Mouse (Mus musculus): ENCODE results near the gene Hoxa6. TPM values are rescaled to one million over a fixed set of nuclear protein-coding genes. Genes with fewer than 3 reads are reported as not detected.
A peak's percentile ranks its signal among the peaks of the same experiment; 100 is the strongest.

Hoxa6 gene
- total RNA-seq, 2 experiments from 2014 or later = 0.41 TPM; not detected in 1

- no peak for ATAC-seq (replicated peaks; ENCODE audit: poor library complexity, severe bottlenecking)
Measured at GRCm38 (mm10) chr6:52217895-52218642, 9.5 kb upstream of the Hoxa6 start.

- peak; percentile 59 for ATAC-seq (replicated peaks; ENCODE audit: poor library complexity, severe bottlenecking)
Measured at GRCm38 (mm10) chr6:52217459-52217768, 8.9 kb upstream of the Hoxa6 start.

- no peak for ATAC-seq (replicated peaks; ENCODE audit: poor library complexity, severe bottlenecking)
Measured at GRCm38 (mm10) chr6:52216691-52217458, 8.4 kb upstream of the Hoxa6 start.

- ATAC-seq (replicated peaks; ENCODE audit: poor library complexity, severe bottlenecking) = no peak
Measured at GRCm38 (mm10) chr6:52215771-52216535, 7.4 kb upstream of the Hoxa6 start.

GRCm38 (mm10) chr6:52215070-52215469 lies 6.5 kb upstream of the Hoxa6 start:
- no peak for ATAC-seq (replicated peaks; ENCODE audit: poor library complexity, severe bottlenecking)

- no peak for ATAC-seq (replicated peaks; ENCODE audit: poor library complexity, severe bottlenecking)
Measured at GRCm38 (mm10) chr6:52214271-52214670, 5.7 kb upstream of the Hoxa6 start.

GRCm38 (mm10) chr6:52213119-52213986 lies 4.8 kb upstream of the Hoxa6 start, which contains the start of the genes Hoxa3 and Gm28308:
Gene Hoxa3 (minus strand): TSS chr6:52213336.
Gene Gm28308 (minus strand): TSS chr6:52213339.
- peak; percentile 8; the same call in 1 of the 2 replicates for ATAC-seq (replicated peaks; ENCODE audit: poor library complexity, severe bottlenecking)

- ATAC-seq (replicated peaks; ENCODE audit: poor library complexity, severe bottlenecking) = 0 out of 2 replicates have a peak, but pooled peaks have one; percentile 15
Measured at GRCm38 (mm10) chr6:52212556-52213118, 4.1 kb upstream of the Hoxa6 start.

- no peak for ATAC-seq (replicated peaks; ENCODE audit: poor library complexity, severe bottlenecking)
Measured at GRCm38 (mm10) chr6:52211961-52212360, 3.4 kb upstream of the Hoxa6 start.

- peak; percentile 75 for ATAC-seq (replicated peaks; ENCODE audit: poor library complexity, severe bottlenecking)
Measured at GRCm38 (mm10) chr6:52211170-52211935, 2.8 kb upstream of the Hoxa6 start.

GRCm38 (mm10) chr6:52209685-52210046 lies 1.1 kb upstream of the Hoxa6 start:
- ATAC-seq (replicated peaks; ENCODE audit: poor library complexity, severe bottlenecking) = no peak

- ATAC-seq (replicated peaks; ENCODE audit: poor library complexity, severe bottlenecking) = no peak
Measured at GRCm38 (mm10) chr6:52208868-52209684, 554 bp upstream of the Hoxa6 start.

- no peak for ATAC-seq (replicated peaks; ENCODE audit: poor library complexity, severe bottlenecking)
Measured at GRCm38 (mm10) chr6:52207684-52207976, 892 bp downstream of the Hoxa6 start.

- ATAC-seq (replicated peaks; ENCODE audit: poor library complexity, severe bottlenecking) = no peak
Measured at GRCm38 (mm10) chr6:52206882-52207683, 1.4 kb downstream of the Hoxa6 start.

GRCm38 (mm10) chr6:52205638-52206621 lies 2.6 kb downstream of the Hoxa6 start:
- no peak for ATAC-seq (replicated peaks; ENCODE audit: poor library complexity, severe bottlenecking)

- no peak for ATAC-seq (replicated peaks; ENCODE audit: poor library complexity, severe bottlenecking)
Measured at GRCm38 (mm10) chr6:52205221-52205620, 3.3 kb downstream of the Hoxa6 start.
